Mouse (Mus musculus): ENCODE results near the gene 4930447C04Rik.

The 4930447C04Rik gene

GRCm38 (mm10) chr12:72942171-72942570 is 1.6 kb upstream of the 4930447C04Rik start:
- DNase-seq, result no peak

GRCm38 (mm10) chr12:72941398-72942051 is 951 bp upstream of the 4930447C04Rik start:
- DNase-seq, result no peak

- no peak for DNase-seq
Observed at GRCm38 (mm10) chr12:72940822-72941397, 336 bp upstream of the 4930447C04Rik start.

GRCm38 (mm10) chr12:72939616-72940015 is 958 bp downstream of the 4930447C04Rik start, which contains the start of gene Six6:
TSS of gene Six6 (plus strand) at chr12:72939892.
- no peak for DNase-seq

GRCm38 (mm10) chr12:72938600-72939490 is 1.7 kb downstream of the 4930447C04Rik start:
- DNase-seq, result no peak

GRCm38 (mm10) chr12:72938176-72938575 is 2.4 kb downstream of the 4930447C04Rik start:
- DNase-seq, result no peak

GRCm38 (mm10) chr12:72937537-72938120 is 2.9 kb downstream of the 4930447C04Rik start:
- DNase-seq, result no peak

- DNase-seq, result no peak
Observed at GRCm38 (mm10) chr12:72936751-72937150, 3.8 kb downstream of the 4930447C04Rik start.

GRCm38 (mm10) chr12:72917159-72917993 is 23.2 kb downstream of the 4930447C04Rik start:
- no peak for DNase-seq

GRCm38 (mm10) chr12:72854377-72855032 is 86.1 kb downstream of the 4930447C04Rik start:
- DNase-seq, result no peak

GRCm38 (mm10) chr12:72853406-72854076 is 87.0 kb downstream of the 4930447C04Rik start:
- DNase-seq, result no peak

- DNase-seq, result no peak
Observed at GRCm38 (mm10) chr12:72852264-72852663, 88.3 kb downstream of the 4930447C04Rik start.

GRCm38 (mm10) chr12:72850146-72850545 is 90.4 kb downstream of the 4930447C04Rik start:
- DNase-seq, result no peak

- no peak for DNase-seq
Observed at GRCm38 (mm10) chr12:72847725-72848124, 92.8 kb downstream of the 4930447C04Rik start.

- no peak for DNase-seq
Observed at GRCm38 (mm10) chr12:72845946-72846345, 94.6 kb downstream of the 4930447C04Rik start.

GRCm38 (mm10) chr12:72843973-72844620 is 96.5 kb downstream of the 4930447C04Rik start:
- no peak for DNase-seq

- no peak for DNase-seq
Observed at GRCm38 (mm10) chr12:72843555-72843954, 97.0 kb downstream of the 4930447C04Rik start.

- no peak for DNase-seq
Observed at GRCm38 (mm10) chr12:72843135-72843534, 97.4 kb downstream of the 4930447C04Rik start.

- DNase-seq, result no peak
Observed at GRCm38 (mm10) chr12:72841500-72841899, 99.1 kb downstream of the 4930447C04Rik start.

- no peak for DNase-seq
Observed at GRCm38 (mm10) chr12:72837302-72837701, 103.3 kb downstream of the 4930447C04Rik start.
